Mouse (Mus musculus) stomach, postnatal 0 days (tissue): ENCODE data around the gene Nrarp. TPM values are rescaled to one million over a fixed set of nuclear protein-coding genes. Genes with fewer than 3 reads are reported as not detected.

Source experiments
- ATAC-seq: fragments of 200-750 bp; cut with Nextera tagmentation; 2 replicates; pipeline ENCODE4 v1.8.0; 2017; ENCODE audit not compliant: low FRiP score, low TSS enrichment
- DNase-seq: peaks from one replicate; pipeline ENCODE4 v3.0.0-alpha.2; 2016; ENCODE audit warnings: low spot score
- H3K27ac ChIP-seq: fragments of 300-500 bp; sonication (generic); replicated peaks from 2 replicates; pipeline ENCODE4 v1.5.1; 2014; ENCODE audit warnings: mild to moderate bottlenecking, control low read depth
- H3K27me3 ChIP-seq: fragments of 300-500 bp; sonication (generic); 2 replicates; pipeline ENCODE4 v1.6.1; 2014; ENCODE audit warnings: low read length; ENCODE audit not compliant: control insufficient read depth, insufficient read depth
- H3K36me3 ChIP-seq: fragments of 300-500 bp; sonication (generic); 2 replicates; pipeline ENCODE4 v1.6.1; 2014; ENCODE audit warnings: low read length, mixed read lengths; ENCODE audit not compliant: control insufficient read depth, insufficient read depth
- H3K4me1 ChIP-seq: fragments of 300-500 bp; sonication (generic); replicated peaks from 2 replicates; pipeline ENCODE4 v1.6.1; 2014; ENCODE audit warnings: antibody characterized with exemption; ENCODE audit not compliant: control insufficient read depth, insufficient read depth
- H3K4me2 ChIP-seq: fragments of 300-500 bp; sonication (generic); replicated peaks from 2 replicates; pipeline ENCODE4 v1.6.1; 2014; ENCODE audit warnings: low read depth, mild to moderate bottlenecking, control low read depth, moderate library complexity
- H3K4me3 ChIP-seq: fragments of 300-500 bp; sonication (generic); 2 replicates; pipeline ENCODE4 v1.5.1; 2014; ENCODE audit warnings: low read depth, low read length, control low read depth
- H3K9ac ChIP-seq: fragments of 300-500 bp; sonication (generic); 2 replicates; pipeline ENCODE4 v1.6.1; 2014; ENCODE audit warnings: mild to moderate bottlenecking, low read length, control low read depth, mixed read lengths
- H3K9me3 ChIP-seq: fragments of 300-500 bp; sonication (generic); 2 replicates; pipeline ENCODE4 v1.6.1; 2016; ENCODE audit warnings: low read length; ENCODE audit not compliant: control insufficient read depth
- CTCF ChIP-seq: IDR thresholded peaks from 2 replicates; pipeline ENCODE4 v1.5.1; 2016; ENCODE audit warnings: antibody characterized with exemption, low read depth, mild to moderate bottlenecking, moderate library complexity
- EP300 ChIP-seq: optimal IDR thresholded peaks from 2 replicates; pipeline ENCODE3; 2016; ENCODE audit warnings: antibody characterized with exemption
- WGBS: fragments of 180-500 bp; shearing (Covaris S2); extraction: QIAGEN DNeasy Blood & Tissue Kit; methylation state at CpG from one replicate; pipeline ENCODE4 v1.1.7; 2014; 5-methylcytosine and 5-hydroxymethylcytosine counted together
- polyA plus RNA-seq: library from polyadenylated mRNA; unstranded; fragments of >200 nt; fragmentation: Nextera tagmentation; extraction: Ambion mirVana; gene quantifications from 2 replicates; pipeline ENCODE4 v1.2.1, GENCODE M21; 2015

Gene Nrarp
- polyA plus RNA-seq, 1 experiment from 2014 or later, result 25.3 TPM

- Histone ChIP-seq H3K4me1 (no peaks in the 10 kb centered on the region), H3K9me3 (no peaks in the 10 kb centered on the region), H3K4me2 (no peak overlapping the region), H3K27me3 (no peaks in the 10 kb centered on the region), H3K9ac (no peak overlapping the region), H3K27ac (no peak overlapping the region), H3K4me3 (no peak overlapping the region), H3K36me3 (no peaks in the 10 kb centered on the region)
- TF ChIP-seq EP300 (no peak), CTCF (peak; percentile 76)
- ATAC-seq, result no peak
- WGBS, result 52% methylated on average over 2 of the region's 2 CpGs
- no peak for DNase-seq
These were observed 22.9 kb upstream of the Nrarp start for GRCm38 (mm10) chr2:25157655-25158054.

- WGBS, result 29% methylated on average over 4 of the region's 4 CpGs
- Histone ChIP-seq H3K27ac (peak overlapping the region; percentile 61), H3K4me1 (peaks cover 8% of the 10 kb centered on the region), H3K9ac (peak overlapping the region; percentile 61), H3K4me2 (peak overlapping the region; percentile 83), H3K27me3 (no peaks in the 10 kb centered on the region), H3K9me3 (no peaks in the 10 kb centered on the region), H3K36me3 (no peaks in the 10 kb centered on the region), H3K4me3 (peak overlapping the region; percentile 46)
- TF ChIP-seq EP300 (no peak), CTCF (no peak)
- ATAC-seq, result no peak; the same call in 1 of the 2 replicates
- DNase-seq, result no peak
These were observed 13.1 kb upstream of the Nrarp start for GRCm38 (mm10) chr2:25167481-25167880.

DNA sequence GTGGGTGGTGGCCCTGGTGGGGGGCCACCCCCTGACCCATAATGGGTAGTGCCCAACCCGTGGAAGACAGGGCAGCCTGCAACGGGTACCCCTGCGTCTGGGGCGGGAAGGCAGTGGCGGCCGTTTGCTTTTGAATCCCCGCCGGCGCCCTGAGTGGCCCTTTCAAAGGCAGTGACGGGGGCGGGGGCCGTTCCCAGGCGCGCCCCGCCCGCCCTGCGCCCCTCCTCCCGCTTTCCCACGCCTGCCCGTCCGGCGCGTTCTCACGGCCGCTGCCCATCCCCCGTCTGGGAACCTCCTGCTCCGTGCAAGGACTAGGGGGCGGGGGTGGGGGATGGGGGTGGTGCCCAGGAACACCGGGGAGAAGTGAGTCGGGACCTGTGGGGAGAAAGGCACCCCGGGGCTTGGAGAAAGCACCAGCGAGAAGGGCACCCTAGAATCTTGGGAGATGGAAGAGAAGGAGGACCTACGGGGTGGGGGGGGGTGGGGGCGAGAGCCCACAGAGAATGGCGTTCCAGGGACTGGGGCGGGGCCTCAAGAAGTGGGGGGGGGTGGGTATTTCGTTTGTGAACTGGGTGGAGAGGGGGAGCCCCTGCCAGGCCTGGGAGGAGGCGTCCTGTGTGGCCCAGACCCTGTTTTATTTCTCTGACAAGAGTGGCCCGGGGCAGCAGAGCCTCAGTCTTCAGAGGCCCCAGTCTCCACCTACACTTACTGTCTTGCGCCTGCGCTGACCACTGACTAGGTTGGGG lies 12.5 kb upstream of the Nrarp start:
- Histone ChIP-seq H3K4me1 (peaks cover 8% of the 10 kb centered on the region), H3K27me3 (no peaks in the 10 kb centered on the region), H3K9ac (peak overlapping the region; percentile 61), H3K4me3 (peak overlapping the region; percentile 46), H3K36me3 (no peaks in the 10 kb centered on the region), H3K4me2 (peak overlapping the region; percentile 83), H3K9me3 (no peaks in the 10 kb centered on the region), H3K27ac (peak overlapping the region; percentile 61)
- DNase-seq (peak; percentile 85), ATAC-seq (peak; percentile 23)
- TF ChIP-seq EP300 (no peak), CTCF (no peak)
- WGBS, result 3% methylated on average over 34 of the region's 41 CpGs

DNA sequence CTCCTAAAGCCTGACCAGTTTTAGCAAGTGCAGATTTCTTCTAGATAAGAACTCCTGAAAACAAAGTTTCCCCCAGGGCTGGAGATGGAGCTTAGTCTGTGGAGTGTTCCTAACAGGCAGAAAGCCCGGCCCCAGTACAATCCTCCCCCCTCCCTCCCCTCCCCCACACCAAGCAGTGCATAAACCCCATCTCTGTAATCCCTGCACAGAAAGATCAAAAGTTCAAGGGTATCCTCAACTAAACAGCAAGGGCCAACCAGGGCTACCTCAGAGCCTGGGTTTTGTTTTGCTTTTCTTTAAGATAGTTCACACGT lies 11.9 kb upstream of the Nrarp start:
- TF ChIP-seq CTCF (no peak), EP300 (no peak)
- H3K4me3 ChIP-seq, result peak overlapping the region; percentile 46
- no peaks in the 10 kb centered on the region for H3K9me3 ChIP-seq
- H3K27ac ChIP-seq, result peak overlapping the region; percentile 61
- H3K9ac ChIP-seq, result peak overlapping the region; percentile 61; the same call in 1 of the 2 replicates
- H3K4me1 ChIP-seq, result peaks cover 8% of the 10 kb centered on the region
- WGBS, result 19% methylated on average over 2 of the region's 2 CpGs
- no peaks in the 10 kb centered on the region for H3K36me3 ChIP-seq
- H3K4me2 ChIP-seq, result peak overlapping the region; percentile 83
- DNase-seq (no peak), ATAC-seq (no peak)
- H3K27me3 ChIP-seq, result no peaks in the 10 kb centered on the region

GRCm38 (mm10) chr2:25169778-25170177 lies 10.8 kb upstream of the Nrarp start:
- ATAC-seq, result no peak
- WGBS, result 51% methylated on average over 5 of the region's 5 CpGs
- H3K4me2 ChIP-seq, result no peak overlapping the region
- H3K9me3 ChIP-seq, result no peaks in the 10 kb centered on the region
- no peak overlapping the region for H3K9ac ChIP-seq
- DNase-seq, result no peak
- no peak overlapping the region for H3K4me3 ChIP-seq
- no peak for TF ChIP-seq EP300
- no peak for TF ChIP-seq CTCF
- peaks cover 6% of the 10 kb centered on the region for H3K4me1 ChIP-seq
- H3K27me3 ChIP-seq, result no peaks in the 10 kb centered on the region
- no peak overlapping the region for H3K27ac ChIP-seq
- no peaks in the 10 kb centered on the region for H3K36me3 ChIP-seq

- TF ChIP-seq EP300, result no peak
- no peak for TF ChIP-seq CTCF
- WGBS, result 60% methylated on average over 10 of the region's 10 CpGs
- peaks cover 6% of the 10 kb centered on the region for H3K4me1 ChIP-seq
- H3K9ac ChIP-seq, result no peak overlapping the region
- no peak overlapping the region for H3K4me3 ChIP-seq
- H3K27ac ChIP-seq, result peak overlapping the region; percentile 65
- H3K4me2 ChIP-seq, result no peak overlapping the region
- DNase-seq, result peak; percentile 40
- H3K27me3 ChIP-seq, result no peaks in the 10 kb centered on the region
- H3K9me3 ChIP-seq, result no peaks in the 10 kb centered on the region
- H3K36me3 ChIP-seq, result no peaks in the 10 kb centered on the region
- ATAC-seq, result no peak
These were observed 10.0 kb upstream of the Nrarp start for GRCm38 (mm10) chr2:25170326-25171100.
